Mouse (Mus musculus): Measurements from ENCODE around the gene Mab21l2.

- TF ChIP-seq POLR2A (IDR thresholded peaks at IDR 0.05; ENCODE audit: extremely low read depth, insufficient read depth, low read length) (no peak), CTCF (IDR thresholded peaks at IDR 0.05; ENCODE audit: low read depth, low read length) (no peak)
These were observed 11.2 kb upstream of the Mab21l2 start for GRCm38 (mm10) chr3:86559635-86560034.
